Mouse (Mus musculus): ENCODE data around the gene Tiparp. TPM values are rescaled to one million over a fixed set of nuclear protein-coding genes. Genes with fewer than 3 reads are reported as not detected.

Gene Tiparp
- total and polyA plus RNA-seq, 3 experiments: 9.6 to 25.1 (median 13.7) TPM

- DNase-seq (ENCODE audit: extremely low read depth): peak; percentile 37
- TF ChIP-seq CHD1 (IDR thresholded peaks at IDR 0.05; ENCODE audit: low read depth, low read length): peak; percentile 9; the same call in 1 of the 2 replicates
- TF ChIP-seq BHLHE40 (IDR thresholded peaks at IDR 0.05; ENCODE audit: low read depth, low read length): no peak
- no peaks in the 10 kb centered on the region for H3K9me3 ChIP-seq (replicated peaks; ENCODE audit: low read length)
- H3K27ac ChIP-seq (ENCODE audit: insufficient read depth, low read depth): no peak overlapping the region
- dilution Hi-C loops (cut with MboI; ENCODE audit: extremely low pct_ligation_motif_present, extremely low pct_unique_long_range_greater_than_20kb, low sequenced_read_pairs) (no loop called here), in situ Hi-C loops (cut with MboI; ENCODE audit: low pct_ligation_motif_present, low pct_unique_long_range_greater_than_20kb, low sequenced_read_pairs) (loop anchor here (10.0 to 25.0 kb wide), 4 partner anchors 61 to 401 kb away; no protein-coding TSS in a partner anchor)
- peaks cover 0 to 73% of the 10 kb centered on the region in 2 experiments; a peak in 3 of 4 replicates for H3K4me1 ChIP-seq (ENCODE audit: control insufficient read depth in 1 of 2, insufficient read depth in 2 of 2)
- H3K79me2 ChIP-seq (replicated peaks; ENCODE audit: control insufficient read depth, extremely low read depth, insufficient read depth, poor library complexity, severe bottlenecking): peaks cover 44% of the 10 kb centered on the region
- H3K9ac ChIP-seq (ENCODE audit: insufficient read depth, low read depth): peak overlapping the region; percentile 44; the same call in 1 of the 2 replicates
- no peaks in the 10 kb centered on the region for H3K27me3 ChIP-seq (replicated peaks)
- peaks cover 5 to 13% of the 10 kb centered on the region in 2 experiments for H3K36me3 ChIP-seq (replicated peaks in 1 of 2; ENCODE audit: control insufficient read depth in 1 of 2, insufficient read depth in 1 of 2, low read length in 1 of 2)
- H3K4me3 ChIP-seq (replicated peaks in 1 of 3; ENCODE audit: low read depth in 2 of 3, low read length in 2 of 3, poor library complexity in 1 of 3): peak overlapping the region in 2 of 3 experiments; percentile 0 to 15
- peak overlapping the region; percentile 47 for H3K4me2 ChIP-seq (ENCODE audit: insufficient read depth, low read depth, poor library complexity, severe bottlenecking)
These were observed 5.4 kb downstream of the Tiparp start for GRCm38 (mm10) chr3:65533598-65533997.

- H3K4me3 ChIP-seq (replicated peaks in 1 of 3; ENCODE audit: low read depth in 2 of 3, low read length in 2 of 3, poor library complexity in 1 of 3): peak overlapping the region in 1 of 3 experiments; percentile 5
These were observed 6.3 kb downstream of the Tiparp start for GRCm38 (mm10) chr3:65534488-65534887.

GRCm38 (mm10) chr3:65535087-65535761, 7.0 kb downstream of the Tiparp start:
- in situ Hi-C loops (cut with MboI; ENCODE audit: low pct_ligation_motif_present, low pct_unique_long_range_greater_than_20kb, low sequenced_read_pairs) (loop anchor here (10.0 to 25.0 kb wide), 4 partner anchors 60 to 400 kb away; no protein-coding TSS in a partner anchor), dilution Hi-C loops (cut with MboI; ENCODE audit: extremely low pct_ligation_motif_present, extremely low pct_unique_long_range_greater_than_20kb, low sequenced_read_pairs) (no loop called here)
- H3K4me3 ChIP-seq (replicated peaks in 1 of 3; ENCODE audit: low read depth in 2 of 3, low read length in 2 of 3, poor library complexity in 1 of 3): no peak overlapping the region
- no peak for DNase-seq (ENCODE audit: extremely low read depth)
- H3K27me3 ChIP-seq (replicated peaks): no peaks in the 10 kb centered on the region
- no peak overlapping the region for H3K4me2 ChIP-seq (ENCODE audit: insufficient read depth, low read depth, poor library complexity, severe bottlenecking)
- H3K9ac ChIP-seq (ENCODE audit: insufficient read depth, low read depth): no peak overlapping the region
- H3K9me3 ChIP-seq (replicated peaks; ENCODE audit: low read length): no peaks in the 10 kb centered on the region
- H3K27ac ChIP-seq (ENCODE audit: insufficient read depth, low read depth): no peak overlapping the region
- TF ChIP-seq CHD2 (IDR thresholded peaks at IDR 0.05; ENCODE audit: low read length): no peak
- TF ChIP-seq ELF1 (IDR thresholded peaks at IDR 0.05; ENCODE audit: low read depth, low read length): no peak
- TF ChIP-seq UBTF (IDR thresholded peaks at IDR 0.05; ENCODE audit: low read depth, low read length): no peak
- TF ChIP-seq ZMIZ1 (IDR thresholded peaks at IDR 0.05; ENCODE audit: low read depth, low read length): no peak
- TF ChIP-seq MYC (IDR thresholded peaks at IDR 0.05; ENCODE audit: low read depth, low read length): no peak
- no peak for TF ChIP-seq NRF1 (IDR thresholded peaks at IDR 0.05; ENCODE audit: low read depth, low read length)
- peaks cover 0 to 76% of the 10 kb centered on the region in 2 experiments; a peak in 3 of 4 replicates for H3K4me1 ChIP-seq (ENCODE audit: control insufficient read depth in 1 of 2, insufficient read depth in 2 of 2)
- H3K36me3 ChIP-seq (replicated peaks in 1 of 2; ENCODE audit: control insufficient read depth in 1 of 2, insufficient read depth in 1 of 2, low read length in 1 of 2): peaks cover 5 to 15% of the 10 kb centered on the region in 2 experiments
- peaks cover 47% of the 10 kb centered on the region for H3K79me2 ChIP-seq (replicated peaks; ENCODE audit: control insufficient read depth, extremely low read depth, insufficient read depth, poor library complexity, severe bottlenecking)

More at GRCm38 (mm10) chr3:65534488-65534887, 6.3 kb downstream of the Tiparp start:
- Histone ChIP-seq H3K27me3 (replicated peaks) (no peaks in the 10 kb centered on the region), H3K9ac (ENCODE audit: insufficient read depth, low read depth) (peak overlapping the region; percentile 44), H3K4me2 (ENCODE audit: insufficient read depth, low read depth, poor library complexity, severe bottlenecking) (peak overlapping the region; percentile 98), H3K27ac (ENCODE audit: insufficient read depth, low read depth) (no peak overlapping the region), H3K9me3 (replicated peaks; ENCODE audit: low read length) (no peaks in the 10 kb centered on the region), H3K79me2 (replicated peaks; ENCODE audit: control insufficient read depth, extremely low read depth, insufficient read depth, poor library complexity, severe bottlenecking) (peaks cover 50% of the 10 kb centered on the region), H3K36me3 (replicated peaks in 1 of 2; ENCODE audit: control insufficient read depth in 1 of 2, insufficient read depth in 1 of 2, low read length in 1 of 2) (peaks cover 5 to 13% of the 10 kb centered on the region in 2 experiments), H3K4me1 (ENCODE audit: control insufficient read depth in 1 of 2, insufficient read depth in 2 of 2) (peaks cover 0 to 78% of the 10 kb centered on the region in 2 experiments; a peak in 3 of 4 replicates)
- TF ChIP-seq ZMIZ1 (IDR thresholded peaks at IDR 0.05; ENCODE audit: low read depth, low read length) (no peak), NELFE (IDR thresholded peaks at IDR 0.05; ENCODE audit: low read depth, low read length) (no peak), JUND (conservative IDR thresholded peaks at IDR 0.05; ENCODE audit: low read depth, low read length) (peak; percentile 61; the same call in 1 of the 2 replicates), JUN (IDR thresholded peaks at IDR 0.05; ENCODE audit: insufficient read depth, low read depth, low read length) (peak; percentile 51; the same call in 1 of the 2 replicates), CHD1 (IDR thresholded peaks at IDR 0.05; ENCODE audit: low read depth, low read length) (no peak), SMC3 (IDR thresholded peaks at IDR 0.05; ENCODE audit: low read depth, low read length) (no peak), BHLHE40 (IDR thresholded peaks at IDR 0.05; ENCODE audit: low read depth, low read length) (peak; percentile 55; the same call in 1 of the 2 replicates), RAD21 (IDR thresholded peaks at IDR 0.05; ENCODE audit: low read depth, low read length) (no peak), NRF1 (IDR thresholded peaks at IDR 0.05; ENCODE audit: low read depth, low read length) (no peak), ZNF384 (IDR thresholded peaks at IDR 0.05; ENCODE audit: low read depth, low read length) (no peak), TBP (conservative IDR thresholded peaks at IDR 0.05; ENCODE audit: low read depth, low read length) (no peak), EP300 (IDR thresholded peaks at IDR 0.05; ENCODE audit: low read length) (peak; percentile 78), MEF2A (IDR thresholded peaks at IDR 0.05; ENCODE audit: borderline replicate concordance, low read depth, low read length) (peak; percentile 59; the same call in 1 of the 2 replicates), IRF4 (IDR thresholded peaks at IDR 0.05; ENCODE audit: low read depth, low read length) (peak; percentile 77), GABPA (IDR thresholded peaks at IDR 0.05; ENCODE audit: insufficient replicate concordance, low read depth, low read length) (no peak), ETS1 (conservative IDR thresholded peaks at IDR 0.05; ENCODE audit: low read depth, low read length) (0 out of 2 replicates have a peak, but pooled peaks have one; percentile 45), POLR2A (IDR thresholded peaks at IDR 0.05; ENCODE audit: low read depth, low read length) (no peak), PAX5 (IDR thresholded peaks at IDR 0.05; ENCODE audit: low read length) (no peak), MAFK (IDR thresholded peaks at IDR 0.05; ENCODE audit: insufficient replicate concordance, low read length) (peak; percentile 49; the same call in 1 of the 2 replicates), MYC (IDR thresholded peaks at IDR 0.05; ENCODE audit: low read depth, low read length) (0 out of 2 replicates have a peak, but pooled peaks have one; percentile 31)
- in situ Hi-C loops (cut with MboI; ENCODE audit: low pct_ligation_motif_present, low pct_unique_long_range_greater_than_20kb, low sequenced_read_pairs) (loop anchor here (10.0 to 25.0 kb wide), 4 partner anchors 60 to 400 kb away; no protein-coding TSS in a partner anchor), dilution Hi-C loops (cut with MboI; ENCODE audit: extremely low pct_ligation_motif_present, extremely low pct_unique_long_range_greater_than_20kb, low sequenced_read_pairs) (no loop called here)
- no peak for DNase-seq (ENCODE audit: extremely low read depth)

Measured in CH12.LX (cell line).